Mouse (Mus musculus) mouse embryonic stem cell (cell line): ENCODE results near the gene Reps2.

Experiments used
- in situ Hi-C, 2 experiments: fragments of 300-500 bp; cut with MboI; formaldehyde crosslinking; loops; 1 replicate in 1 of 2; 3 replicates in 1 of 2; pipeline ENCODE4 v1.14.3; 2019 to 2020; ENCODE audit warnings: low sequenced_read_pairs in 2 of 2, low pct_unique_long_range_greater_than_20kb in 1 of 2, mixed read lengths in 1 of 2; ENCODE audit not compliant: unreplicated experiment in 1 of 2

Gene Reps2

DNA sequence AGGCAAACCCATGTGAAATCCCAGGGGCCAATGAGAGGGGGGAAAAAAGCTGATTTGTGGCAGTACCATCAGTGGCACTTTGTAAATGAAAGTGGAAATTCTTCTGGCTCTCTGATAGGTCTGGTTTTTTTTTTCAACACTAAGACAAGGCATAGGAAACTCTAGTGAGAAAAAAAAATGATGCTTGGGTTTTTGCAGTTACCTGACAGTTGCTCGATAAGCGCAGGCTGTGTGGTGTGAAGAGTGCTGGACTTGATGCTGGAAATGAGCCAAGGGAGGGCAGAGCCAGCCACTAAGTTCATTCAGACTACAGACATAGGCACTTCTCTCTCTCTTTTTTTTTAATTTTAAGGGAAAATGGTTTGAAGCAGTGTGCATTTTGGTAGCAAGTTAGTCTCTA, 123.1 kb downstream of the Reps2 start:
- in situ Hi-C loops = loop anchor here in 1 of 2 experiments (25.0 kb wide), 1 partner anchor 342 kb away; no protein-coding TSS in a partner anchor

- in situ Hi-C loops = loop anchor here in 1 of 2 experiments (10.0 to 25.0 kb wide), 2 partner anchors 194 to 352 kb away; no protein-coding TSS in a partner anchor
These were observed 132.9 kb downstream of the Reps2 start for GRCm38 (mm10) chrX:162510426-162510980.

- in situ Hi-C loops = loop anchor here in 1 of 2 experiments (25.0 kb wide), 1 partner anchor 357 kb away; no protein-coding TSS in a partner anchor
These were observed 138.3 kb downstream of the Reps2 start for GRCm38 (mm10) chrX:162505186-162505585.

DNA sequence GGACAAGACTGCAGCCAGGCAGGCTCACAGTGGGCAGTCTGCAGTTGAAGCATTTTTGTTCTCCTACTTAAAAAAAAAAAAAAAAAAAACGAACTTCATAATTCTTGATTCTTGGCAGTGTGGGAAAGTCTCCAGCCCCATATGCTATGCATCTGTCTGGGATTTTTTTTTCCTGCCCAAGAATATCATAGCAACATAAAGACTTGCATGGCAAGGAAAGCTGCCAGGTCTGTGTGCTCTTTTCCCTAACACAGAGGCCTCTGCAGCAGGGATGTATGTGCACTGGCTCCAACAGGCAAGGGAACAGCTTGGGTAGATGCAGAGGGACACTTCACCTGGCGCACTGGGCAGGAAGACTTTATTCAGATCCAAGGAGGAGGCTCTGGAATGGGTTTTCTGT, 140.0 kb downstream of the Reps2 start:
- in situ Hi-C loops = loop anchor here in 1 of 2 experiments (25.0 kb wide), 1 partner anchor 359 kb away; no protein-coding TSS in a partner anchor

DNA sequence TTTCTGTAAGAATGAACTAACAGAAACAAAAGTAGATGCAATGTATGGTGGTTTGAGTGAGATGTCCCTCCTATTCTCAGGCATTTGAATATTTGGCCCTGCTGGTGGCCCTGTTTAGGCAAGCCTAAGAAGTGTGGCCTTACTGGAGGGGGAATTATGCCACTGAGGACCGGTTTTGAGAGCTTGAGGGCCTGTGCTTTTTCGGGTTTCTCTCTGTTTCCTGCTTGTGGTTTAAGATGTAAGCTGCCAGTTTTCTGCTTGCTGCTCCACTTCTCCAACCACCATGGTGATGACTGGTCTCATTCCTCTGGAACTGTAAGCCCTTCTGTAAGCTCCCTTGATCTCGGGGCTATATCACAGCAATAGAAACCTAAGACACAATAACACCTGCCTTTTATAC, 142.5 kb downstream of the Reps2 start:
- in situ Hi-C loops = loop anchor here in 1 of 2 experiments (25.0 kb wide), 1 partner anchor 361 kb away; no protein-coding TSS in a partner anchor

DNA sequence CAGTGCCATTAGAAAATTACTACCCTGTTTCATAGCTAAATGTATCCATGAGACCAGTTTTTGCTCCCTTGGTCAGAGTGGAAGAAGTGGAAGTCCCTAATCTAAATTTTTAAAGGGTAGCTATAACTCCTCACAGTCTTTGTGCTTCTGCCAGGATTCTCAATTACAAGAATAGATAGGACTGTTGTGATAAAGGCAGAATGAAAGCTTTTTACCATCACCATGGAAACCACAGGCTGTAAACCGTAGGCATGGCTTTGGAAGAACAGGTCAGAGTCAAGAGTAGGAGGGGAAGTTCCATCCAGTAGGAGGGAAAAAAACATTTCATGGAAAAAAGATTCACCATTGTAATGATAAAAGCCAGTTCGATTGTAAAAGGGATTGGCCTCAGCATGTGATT, 147.0 kb downstream of the Reps2 start:
- in situ Hi-C loops = no loop called here

DNA sequence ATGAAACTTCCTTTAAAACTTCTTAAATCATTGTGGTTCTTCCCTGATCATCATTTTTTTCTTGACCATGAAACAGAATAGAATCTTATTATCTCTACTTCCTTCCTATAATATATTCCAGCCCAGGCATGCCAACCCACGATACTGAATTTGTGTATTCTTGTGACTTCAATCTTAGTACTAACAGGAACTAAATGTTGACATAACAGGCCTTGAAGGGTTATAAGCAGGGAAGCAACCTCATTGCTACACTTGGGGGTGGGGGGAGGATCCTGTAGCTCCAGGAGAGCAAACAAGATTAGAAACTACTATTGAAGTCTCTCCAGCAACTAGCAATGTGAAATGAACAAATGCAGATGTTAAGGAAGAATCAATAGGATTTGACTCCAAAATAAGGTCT, 154.8 kb downstream of the Reps2 start:
- in situ Hi-C loops = no loop called here

DNA sequence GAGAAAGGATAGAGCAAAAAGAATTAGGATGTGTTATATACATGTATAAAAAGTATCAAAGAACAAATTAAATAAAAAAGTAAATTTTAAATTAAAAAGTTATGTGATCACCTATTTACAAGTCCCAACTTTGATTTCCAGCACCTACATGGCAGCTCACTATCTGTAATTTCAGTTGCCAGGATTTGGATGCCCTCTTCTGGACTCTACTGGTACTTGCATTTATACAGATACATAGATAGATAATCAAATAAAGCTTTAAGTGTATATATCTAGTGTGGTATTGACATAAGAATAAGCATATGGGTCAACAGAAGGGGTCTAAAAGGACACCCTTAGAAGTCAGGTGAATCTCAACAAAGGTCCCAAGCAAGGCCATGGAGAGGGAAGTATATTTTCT, 155.7 kb downstream of the Reps2 start:
- in situ Hi-C loops = no loop called here

GRCm38 (mm10) chrX:162470213-162470612, 173.2 kb downstream of the Reps2 start:
- in situ Hi-C loops = no loop called here

DNA sequence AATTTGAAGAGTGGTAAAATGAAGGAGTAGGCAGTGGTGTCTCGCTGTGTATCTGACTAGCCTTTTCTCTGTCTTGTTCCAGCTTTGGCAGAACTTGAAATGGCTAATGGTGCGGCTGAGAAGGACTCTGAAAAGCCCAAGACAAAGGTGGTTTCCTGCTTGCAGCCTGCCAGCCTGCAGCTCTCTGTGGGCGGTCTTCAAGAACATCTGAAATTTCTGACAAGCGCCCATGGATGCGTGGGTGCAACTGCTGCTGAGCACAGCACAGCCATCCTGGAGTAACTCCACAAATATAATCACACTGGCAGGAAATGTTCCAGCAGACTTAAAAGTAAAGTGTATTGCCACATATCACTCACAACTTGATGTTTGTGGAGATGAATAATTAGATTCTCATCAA, 181.3 kb downstream of the Reps2 start:
- in situ Hi-C loops = no loop called here

DNA sequence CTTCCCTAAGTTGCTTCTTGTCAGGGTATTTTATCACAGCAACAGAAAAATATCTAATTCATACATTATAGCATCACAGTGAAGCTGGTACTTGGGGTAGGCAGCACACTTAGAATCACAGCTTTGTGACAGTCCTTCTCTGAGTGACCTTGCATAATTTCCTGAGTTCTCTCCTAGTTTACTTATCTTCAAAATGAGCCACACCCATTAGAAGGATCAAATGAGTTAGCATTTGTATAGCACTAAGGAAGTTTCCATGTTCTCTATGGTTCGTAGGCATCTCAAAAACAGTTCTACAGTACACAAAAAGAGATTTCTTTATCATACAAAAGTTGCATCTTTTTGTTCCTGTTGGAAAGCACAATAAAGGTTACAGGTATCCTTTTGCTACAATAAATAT, 187.0 kb downstream of the Reps2 start:
- in situ Hi-C loops = no loop called here

- in situ Hi-C loops = no loop called here
These were observed 188.1 kb downstream of the Reps2 start for GRCm38 (mm10) chrX:162455364-162455763.

- in situ Hi-C loops = no loop called here
These were observed 189.5 kb downstream of the Reps2 start for GRCm38 (mm10) chrX:162453821-162454402.

GRCm38 (mm10) chrX:162452642-162453041, 190.8 kb downstream of the Reps2 start:
- in situ Hi-C loops = no loop called here

DNA sequence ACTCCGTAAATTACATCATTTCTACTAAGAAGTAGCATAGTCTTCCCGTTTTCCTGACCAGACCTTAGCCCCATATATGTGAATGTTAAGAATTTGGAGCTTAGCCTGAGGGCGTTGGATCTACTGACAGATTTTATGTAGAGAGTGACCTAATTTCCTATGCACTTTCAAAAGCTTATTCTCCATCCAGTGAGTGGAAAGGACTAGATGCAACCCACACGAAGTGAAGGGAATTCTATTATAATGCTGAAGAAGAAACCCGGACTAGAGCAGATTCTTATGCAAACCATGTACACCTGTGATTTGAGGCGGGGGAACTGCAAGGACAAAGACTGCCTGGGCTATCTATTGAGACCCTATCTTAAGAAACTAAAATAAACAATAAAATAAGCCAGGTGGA, 195.5 kb downstream of the Reps2 start:
- in situ Hi-C loops = no loop called here

GRCm38 (mm10) chrX:162446678-162447318, 196.7 kb downstream of the Reps2 start:
- in situ Hi-C loops = no loop called here

DNA sequence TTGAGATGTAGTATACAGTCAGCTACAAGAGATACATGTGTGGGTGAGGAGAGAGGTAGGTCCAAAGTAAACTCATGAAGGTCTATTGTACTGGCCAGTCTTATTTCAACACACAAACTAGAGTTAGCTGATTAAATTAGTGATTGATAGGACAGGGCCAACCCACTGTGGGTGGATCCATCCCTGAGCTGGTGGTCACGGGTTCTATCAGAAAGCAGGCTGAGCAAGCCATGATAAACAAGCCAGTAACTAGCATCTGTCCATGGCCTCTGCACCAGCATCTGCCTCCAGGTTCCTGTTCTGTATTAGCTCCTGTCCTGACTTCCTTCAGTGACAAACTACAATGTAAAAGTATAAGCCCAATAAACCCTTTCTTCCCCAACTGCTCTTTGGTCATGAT, 200.1 kb downstream of the Reps2 start:
- in situ Hi-C loops = no loop called here

DNA sequence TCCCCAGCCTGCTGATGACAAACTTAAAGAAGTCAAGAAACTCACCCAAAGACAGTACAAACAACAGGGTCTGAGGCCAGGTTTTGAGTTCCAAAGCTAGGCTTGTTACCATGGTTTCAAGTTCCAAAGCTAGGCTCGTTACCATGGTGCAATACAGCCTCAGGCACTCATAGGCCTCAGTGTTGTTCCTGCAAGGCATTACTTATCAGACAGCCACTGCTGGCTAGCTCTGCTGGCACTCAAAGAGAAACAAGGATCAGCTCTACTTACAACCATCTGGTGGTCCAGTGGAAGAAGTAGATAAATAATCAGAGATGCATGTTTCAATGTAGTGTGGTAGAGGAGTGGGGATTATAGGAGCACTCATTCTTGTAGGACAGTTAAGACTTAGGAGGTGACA, 200.5 kb downstream of the Reps2 start:
- in situ Hi-C loops = no loop called here

DNA sequence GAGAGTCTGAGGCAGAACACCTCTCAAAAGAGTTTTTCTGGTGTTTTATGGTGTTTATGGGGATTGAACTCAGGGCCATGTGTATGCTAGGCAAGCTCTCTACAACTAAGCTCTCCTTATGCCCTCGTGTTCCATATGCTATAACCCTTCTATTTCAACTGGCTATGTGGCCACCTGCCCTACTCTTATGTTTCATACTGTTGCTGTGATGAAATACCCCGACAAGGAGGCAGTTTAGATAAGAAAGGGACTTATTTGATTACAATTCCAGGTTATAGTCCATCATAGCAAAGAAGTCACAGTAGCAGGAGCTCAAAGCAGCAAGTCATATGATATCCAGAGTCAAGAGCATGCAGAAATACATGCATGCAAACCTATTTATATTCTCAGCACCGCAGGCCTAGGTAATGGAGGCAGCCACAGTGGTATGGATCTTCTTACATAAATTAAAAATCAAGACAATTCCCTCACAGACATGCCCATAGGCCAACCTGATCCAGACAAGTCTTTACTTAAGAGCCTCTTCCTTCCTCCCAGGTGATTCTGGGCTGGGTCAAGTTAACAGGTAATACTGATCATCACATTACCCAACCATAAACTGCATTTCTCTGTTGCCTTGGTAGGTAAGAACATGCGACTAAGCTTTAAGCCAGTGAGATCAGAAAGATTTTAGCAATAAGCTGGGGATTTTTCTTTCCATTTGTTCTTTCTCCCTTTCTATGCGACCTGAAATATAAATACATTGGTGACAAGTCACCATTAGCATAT, 210.5 kb downstream of the Reps2 start:
- in situ Hi-C loops = no loop called here
